Mouse (Mus musculus): Measurements from ENCODE around the gene Pcf11.

Pcf11 gene

GRCm38 (mm10) chr7:92637021-92637625 is 32.6 kb downstream of the Pcf11 start, which contains the start of gene Ankrd42:
Gene Ankrd42, minus strand, starts transcription at chr7:92637142.
- peak; percentile 85 to 92 for DNase-seq (ENCODE audit: low spot score in 2 of 2)

- DNase-seq (ENCODE audit: low spot score in 2 of 2), result peak in 1 of 2 experiments; percentile 12
Measured at GRCm38 (mm10) chr7:92636295-92637011, 33.3 kb downstream of the Pcf11 start.

- DNase-seq (ENCODE audit: low spot score in 2 of 2), result no peak
Measured at GRCm38 (mm10) chr7:92630167-92630566, 39.6 kb downstream of the Pcf11 start.

GRCm38 (mm10) chr7:92624488-92624887 is 45.2 kb downstream of the Pcf11 start:
- no peak for DNase-seq (ENCODE audit: low spot score in 2 of 2)

GRCm38 (mm10) chr7:92610830-92611229 is 58.9 kb downstream of the Pcf11 start:
- DNase-seq (ENCODE audit: low spot score in 2 of 2), result no peak

- no peak for DNase-seq (ENCODE audit: low spot score in 2 of 2)
Measured at GRCm38 (mm10) chr7:92604961-92605360, 64.8 kb downstream of the Pcf11 start.

Data from spleen, postnatal 4 days (tissue).